Mouse (Mus musculus): ENCODE results near the gene 2610002M06Rik. TPM values are rescaled to one million over a fixed set of nuclear protein-coding genes. Genes with fewer than 3 reads are reported as not detected.

2610002M06Rik gene
- total and polyA plus RNA-seq, 2 experiments from 2014 or later, result 17.5 to 27.1 TPM

GRCm38 (mm10) chrX:107792290-107792689 is 23.8 kb downstream of the 2610002M06Rik start, which contains the start of gene Tent5d:
Gene Tent5d, plus strand, starts transcription at chrX:107792590.
- no peak for TF ChIP-seq CTCF (IDR thresholded peaks at IDR 0.05; ENCODE audit: low read depth)
- H3K9me3 ChIP-seq (ENCODE audit: low read length), result no peaks in the 10 kb centered on the region
- no peak within 1 kb of the TSS for H3K4me2 ChIP-seq (ENCODE audit: low read depth, low read length)
- WGBS, result 93% methylated on average over 1 of the region's 1 CpGs
- no peaks in the 10 kb centered on the region for H3K4me1 ChIP-seq (ENCODE audit: insufficient read depth, low read length)
- DNase-seq (ENCODE audit: low spot score), result no peak
- no peak for ATAC-seq
- no peaks in the 10 kb centered on the region for H3K27me3 ChIP-seq (ENCODE audit: insufficient read depth, low read length)
- no peaks in the 10 kb centered on the region for H3K36me3 ChIP-seq (ENCODE audit: insufficient read depth, low read length)
- no peak within 1 kb of the TSS for H3K9ac ChIP-seq (replicated peaks; ENCODE audit: low read length)
- H3K4me3 ChIP-seq (ENCODE audit: low read length), result no peak within 1 kb of the TSS
- no peak within 1 kb of the TSS for H3K27ac ChIP-seq

GRCm38 (mm10) chrX:107790750-107791493 is 25.2 kb downstream of the 2610002M06Rik start:
- peak; percentile 35 for TF ChIP-seq CTCF (IDR thresholded peaks at IDR 0.05; ENCODE audit: low read depth)
- no peaks in the 10 kb centered on the region for H3K36me3 ChIP-seq (ENCODE audit: insufficient read depth, low read length)
- peak; percentile 20 for DNase-seq (ENCODE audit: low spot score)
- no peaks in the 10 kb centered on the region for H3K9me3 ChIP-seq (ENCODE audit: low read length)
- 27% methylated on average over 8 of the region's 8 CpGs for WGBS
- no peak for ATAC-seq
- H3K4me3 ChIP-seq (ENCODE audit: low read length), result no peak overlapping the region
- no peak overlapping the region for H3K27ac ChIP-seq
- no peak overlapping the region for H3K4me2 ChIP-seq (ENCODE audit: low read depth, low read length)
- H3K4me1 ChIP-seq (ENCODE audit: insufficient read depth, low read length), result no peaks in the 10 kb centered on the region
- H3K27me3 ChIP-seq (ENCODE audit: insufficient read depth, low read length), result no peaks in the 10 kb centered on the region
- no peak overlapping the region for H3K9ac ChIP-seq (replicated peaks; ENCODE audit: low read length)

DNA sequence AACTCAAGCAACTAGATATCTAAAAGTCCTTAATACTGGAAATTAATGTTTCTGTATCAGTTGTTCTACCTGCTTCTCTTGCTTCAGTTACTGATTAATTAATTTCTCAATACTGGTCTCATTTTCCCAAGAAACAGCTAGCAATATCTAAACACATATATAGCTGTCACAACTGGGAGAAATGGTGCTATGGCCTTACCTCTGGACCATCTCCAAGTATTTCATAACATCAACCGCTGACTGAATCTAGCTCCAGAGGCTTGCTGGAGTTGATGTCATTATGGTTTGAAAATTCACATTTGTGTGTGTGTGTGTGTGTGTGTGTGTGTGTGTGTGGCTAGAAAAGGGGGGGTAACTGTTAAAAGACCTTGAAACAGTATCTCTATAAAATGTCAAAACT is 26.0 kb downstream of the 2610002M06Rik start:
- ATAC-seq, result no peak
- no peak overlapping the region for H3K4me3 ChIP-seq (ENCODE audit: low read length)
- WGBS, result 95% methylated on average over 1 of the region's 1 CpGs

DNA sequence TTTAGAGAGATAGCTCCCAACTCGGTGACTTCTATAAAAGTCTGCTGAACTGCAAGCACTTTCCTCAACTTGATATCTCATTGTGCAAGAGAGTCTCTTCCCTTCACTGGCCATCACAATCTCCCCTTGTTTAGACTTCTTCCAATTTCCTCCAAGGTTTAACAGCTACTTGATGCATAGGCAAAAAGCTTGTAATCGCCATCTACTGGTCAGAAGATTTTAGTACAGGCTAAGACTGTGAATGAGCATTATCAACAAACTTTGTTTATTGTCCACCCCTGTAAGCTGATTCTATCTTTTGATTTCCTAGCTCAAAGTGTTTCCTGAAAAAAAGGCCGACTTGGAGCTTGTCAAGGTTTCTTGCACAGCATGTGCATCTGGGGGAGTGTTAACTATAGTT is 48.2 kb downstream of the 2610002M06Rik start:
- no peak for ATAC-seq
- no peak overlapping the region for H3K9ac ChIP-seq (replicated peaks; ENCODE audit: low read length)
- WGBS, result 31% methylated on average over 3 of the region's 3 CpGs

More for the DNA sequence above, 26.0 kb downstream of the 2610002M06Rik start:
- Histone ChIP-seq H3K9me3 (ENCODE audit: low read length) (no peaks in the 10 kb centered on the region), H3K9ac (replicated peaks; ENCODE audit: low read length) (no peak overlapping the region), H3K4me1 (ENCODE audit: insufficient read depth, low read length) (no peaks in the 10 kb centered on the region), H3K27ac (no peak overlapping the region), H3K36me3 (ENCODE audit: insufficient read depth, low read length) (no peaks in the 10 kb centered on the region), H3K27me3 (ENCODE audit: insufficient read depth, low read length) (no peaks in the 10 kb centered on the region), H3K4me2 (ENCODE audit: low read depth, low read length) (no peak overlapping the region)
- no peak for DNase-seq (ENCODE audit: low spot score)
- TF ChIP-seq CTCF (IDR thresholded peaks at IDR 0.05; ENCODE audit: low read depth), result no peak

More for the DNA sequence above, 48.2 kb downstream of the 2610002M06Rik start:
- Histone ChIP-seq H3K36me3 (ENCODE audit: insufficient read depth, low read length) (no peaks in the 10 kb centered on the region), H3K27ac (no peak overlapping the region), H3K4me1 (ENCODE audit: insufficient read depth, low read length) (no peaks in the 10 kb centered on the region), H3K4me3 (ENCODE audit: low read length) (no peak overlapping the region), H3K27me3 (ENCODE audit: insufficient read depth, low read length) (no peaks in the 10 kb centered on the region), H3K9me3 (ENCODE audit: low read length) (no peaks in the 10 kb centered on the region), H3K4me2 (ENCODE audit: low read depth, low read length) (no peak overlapping the region)
- peak; percentile 15 for DNase-seq (ENCODE audit: low spot score)
- peak; percentile 46 for TF ChIP-seq CTCF (IDR thresholded peaks at IDR 0.05; ENCODE audit: low read depth)

Other genes with a start within 250 kb of the 2610002M06Rik start
- gene Tbx22, start 148.4 kb downstream of the 2610002M06Rik start, total RNA-seq (2014; rRNA removed), result 0.05 and 0.36 TPM in 2 replicates
- gene Tbx22, start 148.4 kb downstream of the 2610002M06Rik start, polyA plus RNA-seq (2015; fragmentation: Nextera tagmentation; extraction: Ambion mirVana), result 0.05 and 0.11 TPM in 2 replicates
- gene Tent5d, start 23.7 kb downstream of the 2610002M06Rik start, total RNA-seq (2014; rRNA removed), result 0.05 and 0.11 TPM in 2 replicates
- 0.08 TPM in 1 of 2 replicates, not detected in the other for gene Tent5d, start 23.7 kb downstream of the 2610002M06Rik start, polyA plus RNA-seq (2015; fragmentation: Nextera tagmentation; extraction: Ambion mirVana)
- gene Gm732, start 132.1 kb upstream of the 2610002M06Rik start, total RNA-seq (2014; rRNA removed), result not detected in 2 replicates
- not detected in 2 replicates for gene Gm732, start 132.1 kb upstream of the 2610002M06Rik start, polyA plus RNA-seq (2015; fragmentation: Nextera tagmentation; extraction: Ambion mirVana)

Measured in hindbrain, postnatal 0 days (tissue).